Mouse (Mus musculus) lung, embryonic 15.5 days (tissue): ENCODE results near the gene Myh9. TPM values are rescaled to one million over a fixed set of nuclear protein-coding genes. Genes with fewer than 3 reads are reported as not detected.

Source experiments
- ATAC-seq: fragments of 200-750 bp; cut with Nextera tagmentation; 2 replicates; pipeline ENCODE4 v1.8.0; 2017; ENCODE audit warnings: moderate number of reproducible peaks, borderline replicate concordance; ENCODE audit not compliant: low FRiP score, low TSS enrichment; ENCODE audit errors: extremely low read depth
- H3K27ac ChIP-seq: fragments of 300-500 bp; sonication (generic); 2 replicates; pipeline ENCODE4 v1.5.1; 2015; ENCODE audit warnings: moderate library complexity, mild to moderate bottlenecking, inconsistent platforms
- H3K27me3 ChIP-seq: fragments of 300-500 bp; sonication (generic); 2 replicates; pipeline ENCODE4 v1.6.1; 2015; ENCODE audit warnings: inconsistent platforms
- H3K36me3 ChIP-seq: fragments of 300-500 bp; sonication (generic); 2 replicates; pipeline ENCODE4 v1.6.1; 2015; ENCODE audit warnings: inconsistent platforms
- H3K4me1 ChIP-seq: fragments of 300-500 bp; sonication (generic); 2 replicates; pipeline ENCODE4 v1.6.1; 2015; ENCODE audit warnings: inconsistent platforms
- H3K4me2 ChIP-seq: fragments of 300-500 bp; sonication (generic); 2 replicates; pipeline ENCODE4 v1.6.1; 2015; ENCODE audit warnings: inconsistent platforms, mild to moderate bottlenecking, moderate library complexity
- H3K4me3 ChIP-seq: fragments of 300-500 bp; sonication (generic); 2 replicates; pipeline ENCODE4 v1.5.1; 2015; ENCODE audit warnings: mild to moderate bottlenecking, inconsistent platforms
- H3K9ac ChIP-seq: fragments of 300-500 bp; sonication (generic); 2 replicates; pipeline ENCODE4 v1.6.1; 2015; ENCODE audit warnings: inconsistent platforms
- H3K9me3 ChIP-seq: fragments of 300-500 bp; sonication (generic); 2 replicates; pipeline ENCODE4 v1.6.1; 2016; ENCODE audit warnings: inconsistent platforms
- WGBS: fragments of 180-500 bp; shearing (Covaris S2); methylation state at CpG from one replicate; pipeline ENCODE4 v1.1.7; 2015; 5-methylcytosine and 5-hydroxymethylcytosine counted together
- polyA plus RNA-seq: library from polyadenylated mRNA; unstranded; fragments of >200 nt; fragmentation: Nextera tagmentation; extraction: Ambion mirVana; gene quantifications from 2 replicates; pipeline ENCODE4 v1.2.1, GENCODE M21; 2015

The Myh9 gene
- polyA plus RNA-seq, 1 experiment from 2014 or later: 67.7 TPM

DNA sequence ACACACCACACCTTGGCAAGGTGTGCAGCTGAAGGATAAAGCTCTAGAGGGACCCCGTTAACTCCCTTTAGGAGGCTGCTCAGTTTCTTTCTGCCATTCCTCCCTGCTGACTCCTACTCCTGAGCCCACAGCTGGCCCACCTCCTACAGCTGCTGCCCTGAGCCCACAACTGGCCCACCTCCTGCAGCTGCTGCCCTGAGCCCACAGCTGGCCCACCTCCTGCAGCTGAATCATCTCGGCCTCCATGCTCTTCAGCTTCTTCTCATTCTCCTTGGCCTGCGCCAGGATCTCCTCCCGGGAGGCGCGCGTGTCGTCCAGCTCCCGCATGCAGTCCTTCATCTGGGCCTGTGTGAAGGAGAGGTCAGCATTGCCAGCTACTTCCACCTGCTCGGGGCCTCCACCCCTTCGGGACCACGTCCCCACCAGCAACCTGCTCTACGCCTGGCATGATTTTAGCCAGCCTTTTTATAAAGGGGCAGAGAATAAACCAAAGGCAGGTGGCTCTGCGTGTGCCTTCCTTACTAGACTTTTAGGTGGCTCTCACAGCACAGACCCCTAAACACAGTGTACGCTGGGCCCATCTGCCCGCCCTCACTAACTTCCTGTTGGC lies 76.4 kb downstream of the Myh9 start:
- H3K27me3 ChIP-seq: no peaks in the 10 kb centered on the region
- H3K9ac ChIP-seq: no peak overlapping the region
- H3K9me3 ChIP-seq: no peaks in the 10 kb centered on the region
- H3K4me1 ChIP-seq: 0 out of 2 replicates have a peak, but pooled peaks cover 5% of the 10 kb centered on the region
- H3K36me3 ChIP-seq: peaks cover 100% of the 10 kb centered on the region
- peak overlapping the region; percentile 3 for H3K27ac ChIP-seq
- WGBS: 89% methylated on average over 16 of the region's 16 CpGs
- H3K4me2 ChIP-seq: no peak overlapping the region
- ATAC-seq: no peak
- H3K4me3 ChIP-seq: no peak overlapping the region

GRCm38 (mm10) chr15:77764391-77765006 lies 77.5 kb downstream of the Myh9 start:
- Histone ChIP-seq H3K27me3 (no peaks in the 10 kb centered on the region), H3K9ac (no peak overlapping the region), H3K4me3 (no peak overlapping the region), H3K36me3 (peaks cover 100% of the 10 kb centered on the region), H3K4me2 (no peak overlapping the region), H3K9me3 (no peaks in the 10 kb centered on the region), H3K4me1 (0 out of 2 replicates have a peak, but pooled peaks cover 5% of the 10 kb centered on the region), H3K27ac (peak overlapping the region; percentile 74)
- 60% methylated on average over 13 of the region's 13 CpGs for WGBS
- peak; percentile 61 for ATAC-seq

DNA sequence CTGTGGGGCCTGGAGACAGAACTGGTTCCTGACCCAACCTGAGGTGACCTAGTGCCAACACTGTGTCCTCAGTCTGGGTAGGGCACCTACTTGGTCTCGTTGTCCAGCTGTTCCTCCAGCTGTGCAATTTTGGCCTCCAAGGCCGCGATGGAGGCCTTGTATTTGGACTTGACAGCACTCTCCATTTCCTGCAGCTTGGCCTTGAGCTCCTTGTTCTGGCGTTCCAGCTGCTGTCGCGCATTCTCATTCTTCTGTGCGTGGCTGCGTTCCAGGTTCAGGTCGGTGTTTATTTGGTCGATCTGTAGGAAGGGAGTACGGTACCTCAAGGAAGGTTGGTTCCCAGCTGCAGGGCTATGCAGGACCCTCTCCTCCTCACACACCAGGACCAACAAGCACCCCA lies 78.3 kb downstream of the Myh9 start:
- no peak overlapping the region for H3K4me3 ChIP-seq
- no peak for ATAC-seq
- H3K4me1 ChIP-seq: 0 out of 2 replicates have a peak, but pooled peaks cover 5% of the 10 kb centered on the region
- H3K27ac ChIP-seq: peak overlapping the region; percentile 74
- 63% methylated on average over 11 of the region's 11 CpGs for WGBS
- peaks cover 94% of the 10 kb centered on the region for H3K36me3 ChIP-seq
- no peak overlapping the region for H3K9ac ChIP-seq
- H3K9me3 ChIP-seq: no peaks in the 10 kb centered on the region
- H3K27me3 ChIP-seq: no peaks in the 10 kb centered on the region
- no peak overlapping the region for H3K4me2 ChIP-seq

DNA sequence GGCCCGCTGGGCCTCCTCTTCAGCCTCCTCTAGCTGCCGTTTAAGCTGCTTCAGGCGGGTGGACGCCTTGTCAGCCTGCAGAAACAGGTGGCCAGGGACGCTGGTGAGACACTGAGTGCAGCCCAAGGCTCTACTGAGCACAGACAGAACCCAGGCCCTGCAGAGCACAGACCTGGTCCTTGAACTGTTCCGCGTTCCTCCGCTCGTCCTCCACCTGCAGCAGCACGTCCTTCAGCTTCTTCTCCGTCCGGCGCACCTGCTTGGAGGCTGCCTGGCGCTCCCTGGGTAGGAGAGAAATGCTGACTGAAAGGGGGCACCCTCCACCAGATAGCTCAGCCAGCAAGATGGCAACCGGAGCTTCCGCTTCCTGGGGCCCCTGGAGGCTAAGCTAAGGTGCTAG lies 78.9 kb downstream of the Myh9 start:
- no peak for ATAC-seq
- Histone ChIP-seq H3K9me3 (no peaks in the 10 kb centered on the region), H3K9ac (no peak overlapping the region), H3K4me2 (no peak overlapping the region), H3K4me3 (no peak overlapping the region), H3K4me1 (0 out of 2 replicates have a peak, but pooled peaks cover 5% of the 10 kb centered on the region), H3K36me3 (peaks cover 87% of the 10 kb centered on the region), H3K27ac (no peak overlapping the region), H3K27me3 (no peaks in the 10 kb centered on the region)
- 85% methylated on average over 16 of the region's 16 CpGs for WGBS

- 77% methylated on average over 22 of the region's 22 CpGs for WGBS
- H3K27ac ChIP-seq: no peak overlapping the region
- ATAC-seq: no peak
Measured at GRCm38 (mm10) chr15:77761561-77762380, 80.2 kb downstream of the Myh9 start.

DNA sequence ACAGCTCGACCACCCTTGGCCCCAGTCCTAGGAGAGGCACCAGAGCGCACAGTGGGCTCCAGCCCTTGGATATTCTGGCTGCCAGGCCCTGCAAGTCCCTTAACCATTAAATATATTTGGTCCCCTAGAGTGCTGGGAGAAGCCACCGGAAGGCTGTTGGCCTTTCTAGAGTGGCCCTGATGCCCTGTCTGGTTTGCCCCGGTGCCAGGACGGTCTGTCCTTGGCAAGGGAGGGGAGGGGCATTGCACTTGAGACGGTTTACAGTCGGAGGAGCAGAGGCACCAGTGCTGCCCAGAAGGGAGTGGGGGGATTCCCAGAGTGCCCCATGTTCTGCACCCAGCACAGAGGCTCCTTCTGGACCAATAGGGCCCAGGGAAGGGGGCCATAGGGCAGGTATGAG lies 80.9 kb downstream of the Myh9 start:
- Histone ChIP-seq H3K4me2 (no peak overlapping the region), H3K4me3 (no peak overlapping the region), H3K27ac (no peak overlapping the region), H3K27me3 (no peaks in the 10 kb centered on the region), H3K9ac (no peak overlapping the region), H3K4me1 (0 out of 2 replicates have a peak, but pooled peaks cover 5% of the 10 kb centered on the region), H3K9me3 (no peaks in the 10 kb centered on the region), H3K36me3 (peaks cover 68% of the 10 kb centered on the region)
- 93% methylated on average over 7 of the region's 7 CpGs for WGBS
- ATAC-seq: no peak

More at GRCm38 (mm10) chr15:77761561-77762380, 80.2 kb downstream of the Myh9 start:
- Histone ChIP-seq H3K9me3 (no peaks in the 10 kb centered on the region), H3K36me3 (peaks cover 75% of the 10 kb centered on the region), H3K4me2 (no peak overlapping the region), H3K9ac (no peak overlapping the region), H3K4me1 (0 out of 2 replicates have a peak, but pooled peaks cover 5% of the 10 kb centered on the region), H3K4me3 (no peak overlapping the region), H3K27me3 (no peaks in the 10 kb centered on the region)

- Histone ChIP-seq H3K27ac (no peak overlapping the region), H3K4me2 (no peak overlapping the region), H3K36me3 (peaks cover 57% of the 10 kb centered on the region), H3K4me3 (no peak overlapping the region), H3K9me3 (no peaks in the 10 kb centered on the region), H3K27me3 (no peaks in the 10 kb centered on the region), H3K9ac (no peak overlapping the region), H3K4me1 (0 out of 2 replicates have a peak, but pooled peaks cover 5% of the 10 kb centered on the region)
- 96% methylated on average over 16 of the region's 16 CpGs for WGBS
- no peak for ATAC-seq
Measured at GRCm38 (mm10) chr15:77760037-77760436, 81.9 kb downstream of the Myh9 start.

DNA sequence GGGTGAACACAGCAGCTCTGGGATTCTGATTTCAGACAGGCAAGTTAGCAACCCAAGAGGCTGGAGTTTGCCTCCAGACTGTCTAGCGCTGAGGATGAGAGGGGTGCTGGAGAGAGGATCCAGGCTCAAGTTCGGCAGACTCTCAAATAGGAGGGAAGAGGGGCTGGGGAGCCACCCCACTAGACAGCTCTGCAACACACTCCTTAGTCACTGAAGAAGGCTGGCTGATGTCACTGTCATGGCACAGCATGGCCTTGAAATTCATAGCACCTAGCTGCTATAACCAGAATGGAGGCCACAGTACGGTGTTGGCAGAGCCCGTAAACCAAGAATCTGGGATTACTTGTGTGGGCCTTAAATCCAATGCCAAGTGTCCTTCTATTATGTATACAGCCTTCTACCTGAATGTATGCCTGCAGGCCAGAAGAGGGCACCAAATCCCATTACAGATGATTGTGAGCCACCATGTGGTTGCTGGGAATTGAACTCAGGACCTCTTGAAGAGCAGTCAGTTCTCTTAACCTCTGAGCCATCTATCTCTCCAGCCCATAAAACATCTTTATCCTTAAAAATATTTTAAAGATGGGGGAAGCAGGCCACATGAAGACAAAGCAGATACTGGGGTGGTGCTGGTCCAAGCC lies 84.3 kb downstream of the Myh9 start:
- WGBS: 80% methylated on average over 4 of the region's 4 CpGs
- Histone ChIP-seq H3K36me3 (peaks cover 34% of the 10 kb centered on the region), H3K4me1 (no peaks in the 10 kb centered on the region), H3K9ac (no peak overlapping the region), H3K27ac (no peak overlapping the region), H3K4me3 (no peak overlapping the region), H3K27me3 (no peaks in the 10 kb centered on the region), H3K9me3 (no peaks in the 10 kb centered on the region), H3K4me2 (no peak overlapping the region)
- ATAC-seq: no peak

- 2% methylated on average over 9 of the region's 9 CpGs for WGBS
- H3K4me2 ChIP-seq: no peak within 1 kb of the TSS
- ATAC-seq: no peak
- no peak within 1 kb of the TSS for H3K9ac ChIP-seq
- no peak within 1 kb of the TSS for H3K4me3 ChIP-seq
- H3K9me3 ChIP-seq: no peaks in the 10 kb centered on the region
- H3K36me3 ChIP-seq: peaks cover 25% of the 10 kb centered on the region
- no peaks in the 10 kb centered on the region for H3K4me1 ChIP-seq
- no peaks in the 10 kb centered on the region for H3K27me3 ChIP-seq
- H3K27ac ChIP-seq: no peak within 1 kb of the TSS
Measured at GRCm38 (mm10) chr15:77756848-77757247, 85.1 kb downstream of the Myh9 start, which contains the start of gene Apol8. TSS of gene Apol8 (minus strand) at chr15:77757003.

DNA sequence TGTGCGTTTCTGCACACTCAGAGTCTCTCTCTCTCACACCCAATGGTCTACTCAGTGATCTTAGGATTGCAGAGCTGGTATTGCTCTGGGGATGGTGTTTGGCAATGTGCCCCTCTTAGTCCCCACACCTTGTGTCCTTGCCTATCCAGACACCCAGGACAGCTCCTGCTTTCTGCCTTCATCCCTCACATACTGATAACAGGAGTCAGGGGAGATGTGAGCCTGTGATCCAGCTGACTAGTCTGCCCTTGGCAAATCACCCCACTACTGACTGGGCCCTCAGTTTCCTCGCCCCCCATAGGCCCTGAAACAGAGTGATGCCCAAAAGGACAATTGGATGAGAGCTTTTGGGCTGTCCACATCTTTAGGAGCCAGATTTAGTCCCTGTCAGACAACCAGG lies 85.9 kb downstream of the Myh9 start:
- H3K27me3 ChIP-seq: no peaks in the 10 kb centered on the region
- no peak overlapping the region for H3K4me2 ChIP-seq
- H3K27ac ChIP-seq: no peak overlapping the region
- no peak for ATAC-seq
- no peak overlapping the region for H3K9ac ChIP-seq
- WGBS: 66% methylated on average over 2 of the region's 2 CpGs
- no peaks in the 10 kb centered on the region for H3K4me1 ChIP-seq
- H3K9me3 ChIP-seq: no peaks in the 10 kb centered on the region
- no peak overlapping the region for H3K4me3 ChIP-seq
- peaks cover 18% of the 10 kb centered on the region for H3K36me3 ChIP-seq

DNA sequence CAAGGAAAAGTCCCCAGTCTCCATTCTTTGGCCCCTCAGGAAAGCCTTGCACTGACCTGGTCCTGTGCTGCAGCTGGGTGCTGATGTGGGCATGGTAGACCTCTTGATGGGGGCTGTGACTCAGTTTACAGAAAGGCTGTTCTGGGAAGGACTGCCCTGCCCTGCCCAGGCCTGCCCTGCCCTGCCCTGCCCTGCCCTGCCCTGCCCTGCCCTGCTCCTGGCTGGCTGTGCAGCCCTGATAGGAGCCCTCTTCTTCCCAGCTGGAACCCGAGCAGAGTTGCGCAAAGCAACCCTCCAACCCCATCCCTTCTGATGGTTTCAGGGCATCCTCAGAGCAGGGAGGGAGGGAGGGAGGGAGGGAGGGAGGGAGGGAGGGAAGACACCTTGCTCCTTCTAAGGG lies 86.8 kb downstream of the Myh9 start:
- H3K4me3 ChIP-seq: no peak overlapping the region
- H3K36me3 ChIP-seq: peaks cover 8% of the 10 kb centered on the region
- ATAC-seq: peak; percentile 68
- H3K4me1 ChIP-seq: no peaks in the 10 kb centered on the region
- H3K9me3 ChIP-seq: no peaks in the 10 kb centered on the region
- no peak overlapping the region for H3K4me2 ChIP-seq
- H3K27me3 ChIP-seq: no peaks in the 10 kb centered on the region
- H3K27ac ChIP-seq: no peak overlapping the region
- no CpG with 5 or more reads among the region's 2 CpGs for WGBS
- H3K9ac ChIP-seq: no peak overlapping the region
